Mouse (Mus musculus) liver, embryonic 16.5 days (tissue): ENCODE results near the gene Slc13a2. TPM values are rescaled to one million over a fixed set of nuclear protein-coding genes. Genes with fewer than 3 reads are reported as not detected.

Source experiments
- ATAC-seq: fragments of 200-750 bp; cut with Nextera tagmentation; 2 replicates; pipeline ENCODE4 v1.8.0; 2017; ENCODE audit warnings: low read depth, mild to moderate bottlenecking, moderate number of reproducible peaks, moderate library complexity
- H3K27ac ChIP-seq: fragments of 300-500 bp; sonication (generic); 2 replicates; pipeline ENCODE4 v1.5.1; 2014; ENCODE audit warnings: mild to moderate bottlenecking, low read length
- H3K27me3 ChIP-seq: fragments of 300-500 bp; sonication (generic); 2 replicates; pipeline ENCODE4 v1.6.1; 2014; ENCODE audit warnings: low read depth, low read length, mixed read lengths; ENCODE audit not compliant: control insufficient read depth, insufficient read depth
- H3K36me3 ChIP-seq: fragments of 300-500 bp; sonication (generic); 2 replicates; pipeline ENCODE4 v1.6.1; 2014; ENCODE audit warnings: mild to moderate bottlenecking; ENCODE audit not compliant: control insufficient read depth, insufficient read depth
- H3K4me1 ChIP-seq: fragments of 300-500 bp; sonication (generic); 2 replicates; pipeline ENCODE4 v1.6.1; 2014; ENCODE audit warnings: low read depth, low read length, mixed read lengths; ENCODE audit not compliant: control insufficient read depth
- H3K4me2 ChIP-seq: fragments of 300-500 bp; sonication (generic); 2 replicates; pipeline ENCODE4 v1.6.1; 2014; ENCODE audit warnings: low read depth, low read length, mixed read lengths
- H3K4me3 ChIP-seq: fragments of 300-500 bp; sonication (generic); 2 replicates; pipeline ENCODE4 v1.5.1; 2014; ENCODE audit warnings: low read depth, mild to moderate bottlenecking, low read length
- H3K9ac ChIP-seq: fragments of 300-500 bp; sonication (generic); 2 replicates; pipeline ENCODE4 v1.6.1; 2014; ENCODE audit warnings: low read depth, low read length
- H3K9me3 ChIP-seq: fragments of 300-500 bp; sonication (generic); replicated peaks from 2 replicates; pipeline ENCODE4 v1.6.1; 2016; ENCODE audit warnings: low read length; ENCODE audit not compliant: control insufficient read depth
- WGBS: fragments of 180-500 bp; shearing (Covaris S2); extraction: QIAGEN DNeasy Blood & Tissue Kit; methylation state at CpG from one replicate; pipeline ENCODE4 v1.1.7; 2014; ENCODE audit not compliant: insufficient replicate concordance; 5-methylcytosine and 5-hydroxymethylcytosine counted together
- polyA plus RNA-seq: library from polyadenylated mRNA; unstranded; fragments of >200 nt; fragmentation: Nextera tagmentation; extraction: Ambion mirVana; gene quantifications from 2 replicates; pipeline ENCODE4 v1.2.1, GENCODE M21; 2015

Slc13a2 gene
- polyA plus RNA-seq, 1 experiment from 2014 or later = 0.07 TPM

DNA sequence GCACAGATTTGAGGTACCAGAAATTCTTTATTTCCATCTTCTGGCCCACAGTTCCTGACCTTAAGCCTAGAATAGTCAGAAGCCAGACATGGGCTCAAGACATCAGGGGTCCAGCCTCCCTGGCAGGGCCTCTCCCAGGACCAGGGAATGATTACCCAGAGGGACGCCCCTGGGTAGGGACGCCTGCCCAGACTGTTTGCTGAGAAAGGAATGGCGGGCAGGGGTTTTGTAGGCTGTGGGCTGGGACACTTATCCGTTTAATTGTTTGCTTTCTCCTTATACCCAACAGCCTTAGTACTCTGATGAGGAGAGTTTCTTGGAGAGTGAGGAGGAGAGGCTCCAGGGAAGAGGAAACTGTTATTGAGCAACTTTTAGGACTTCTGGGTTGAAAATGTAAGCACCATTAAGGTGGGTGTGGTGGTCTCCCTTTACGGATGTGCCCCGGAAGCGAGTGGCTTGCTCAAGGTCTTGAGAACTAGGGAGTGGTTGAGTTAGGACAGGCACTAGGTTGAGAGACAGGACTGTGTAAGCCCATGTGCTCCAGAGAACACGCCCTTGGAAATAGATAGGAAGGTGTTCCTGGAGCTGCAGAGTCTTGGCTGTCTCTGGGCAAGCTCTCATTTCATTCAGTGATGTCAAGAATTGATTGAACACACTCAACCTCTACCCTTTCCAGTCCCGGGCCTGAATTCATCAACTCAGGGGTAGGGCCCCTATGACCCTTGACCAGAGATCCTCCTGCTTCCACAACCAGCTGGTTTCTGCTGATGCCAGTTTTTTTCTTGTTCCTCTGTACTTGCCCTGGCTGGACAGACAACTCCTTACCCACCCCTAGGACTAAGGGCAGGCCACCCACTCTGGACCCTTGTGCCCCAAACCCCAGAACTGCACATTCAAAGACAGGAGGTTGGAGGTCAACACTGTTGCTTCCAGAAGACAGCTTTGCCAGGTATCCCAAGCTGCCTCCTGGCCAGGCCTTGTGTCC, 13.5 kb downstream of the Slc13a2 start:
- WGBS = 56% methylated on average over 9 of the region's 9 CpGs
- no peaks in the 10 kb centered on the region for H3K27me3 ChIP-seq
- no peak overlapping the region for H3K27ac ChIP-seq
- no peaks in the 10 kb centered on the region for H3K9me3 ChIP-seq
- H3K4me3 ChIP-seq = no peak overlapping the region
- ATAC-seq = no peak
- no peak overlapping the region for H3K9ac ChIP-seq
- H3K4me2 ChIP-seq = no peak overlapping the region
- no peaks in the 10 kb centered on the region for H3K36me3 ChIP-seq
- H3K4me1 ChIP-seq = no peaks in the 10 kb centered on the region

DNA sequence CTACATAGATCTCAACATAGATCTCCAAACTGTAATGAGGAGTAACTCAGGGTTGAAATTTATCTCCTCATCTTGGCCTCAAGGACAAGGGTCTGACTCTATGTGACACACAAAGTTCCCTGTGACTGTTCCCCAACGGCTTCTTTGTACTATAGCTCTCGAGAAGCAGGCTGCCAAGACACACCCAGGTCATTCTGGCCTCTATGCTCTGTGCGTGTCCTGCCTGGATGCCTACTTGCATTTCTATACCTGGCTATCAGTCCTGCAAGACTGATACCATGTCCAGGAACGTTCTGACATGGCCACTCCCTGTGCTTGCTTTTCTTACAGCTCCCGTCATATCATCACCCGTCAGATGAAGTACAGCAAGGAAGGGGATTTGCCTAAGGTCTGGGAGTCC, 20.0 kb downstream of the Slc13a2 start:
- ATAC-seq = no peak
- 49% methylated on average over 6 of the region's 6 CpGs for WGBS
- H3K4me2 ChIP-seq = no peak overlapping the region
- H3K36me3 ChIP-seq = no peaks in the 10 kb centered on the region
- peaks cover 5% of the 10 kb centered on the region for H3K4me1 ChIP-seq
- no peaks in the 10 kb centered on the region for H3K9me3 ChIP-seq
- H3K4me3 ChIP-seq = no peak overlapping the region
- no peak overlapping the region for H3K27ac ChIP-seq
- no peak overlapping the region for H3K9ac ChIP-seq
- no peaks in the 10 kb centered on the region for H3K27me3 ChIP-seq

DNA sequence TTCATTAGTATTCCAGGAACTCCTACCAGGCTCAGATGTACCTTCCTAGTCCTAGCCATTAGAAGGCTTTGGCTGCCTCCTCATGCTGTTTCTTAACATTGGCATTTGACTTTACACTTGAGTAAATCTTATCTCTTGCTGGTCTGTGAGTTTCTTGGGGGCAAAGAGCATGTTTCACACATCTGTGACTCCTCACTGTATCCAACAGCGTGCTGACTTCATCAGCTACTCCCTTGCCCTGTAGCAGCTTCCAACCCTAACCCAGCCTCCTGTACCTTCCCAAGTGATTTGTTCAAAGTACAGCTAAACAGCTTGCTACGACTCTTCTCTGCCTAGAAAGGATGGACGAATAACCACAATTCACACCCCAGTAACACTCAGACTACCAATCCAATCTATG, 20.5 kb downstream of the Slc13a2 start:
- Histone ChIP-seq H3K9me3 (no peaks in the 10 kb centered on the region), H3K4me1 (peaks cover 5% of the 10 kb centered on the region), H3K9ac (no peak overlapping the region), H3K27ac (no peak overlapping the region), H3K36me3 (no peaks in the 10 kb centered on the region), H3K27me3 (no peaks in the 10 kb centered on the region), H3K4me3 (no peak overlapping the region), H3K4me2 (no peak overlapping the region)
- no peak for ATAC-seq
- WGBS = 48% methylated on average over 3 of the region's 3 CpGs

DNA sequence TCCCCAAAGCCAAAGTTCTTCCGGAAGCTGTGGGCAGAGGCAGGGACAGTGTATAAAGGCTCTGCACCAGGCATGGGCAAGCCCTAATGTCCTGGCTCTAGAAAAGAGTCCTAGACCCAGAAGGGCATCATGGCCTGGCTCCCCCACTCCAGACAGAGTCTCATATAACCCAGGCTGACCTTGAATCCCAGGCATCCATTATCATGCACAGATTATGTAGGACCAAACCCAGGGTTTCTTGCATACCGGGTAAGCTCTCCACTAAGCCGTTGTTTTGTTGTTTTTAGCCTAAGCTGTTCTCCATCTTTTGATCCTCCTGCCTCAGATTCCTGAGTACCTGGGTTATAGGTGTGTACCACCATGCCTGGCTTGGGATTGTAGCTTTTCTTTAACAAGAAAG, 21.1 kb downstream of the Slc13a2 start:
- Histone ChIP-seq H3K4me2 (no peak overlapping the region), H3K4me3 (no peak overlapping the region), H3K36me3 (no peaks in the 10 kb centered on the region), H3K27me3 (no peaks in the 10 kb centered on the region), H3K9me3 (no peaks in the 10 kb centered on the region), H3K4me1 (peaks cover 5% of the 10 kb centered on the region), H3K9ac (no peak overlapping the region), H3K27ac (no peak overlapping the region)
- no peak for ATAC-seq
- 31% methylated on average over 3 of the region's 3 CpGs for WGBS

DNA sequence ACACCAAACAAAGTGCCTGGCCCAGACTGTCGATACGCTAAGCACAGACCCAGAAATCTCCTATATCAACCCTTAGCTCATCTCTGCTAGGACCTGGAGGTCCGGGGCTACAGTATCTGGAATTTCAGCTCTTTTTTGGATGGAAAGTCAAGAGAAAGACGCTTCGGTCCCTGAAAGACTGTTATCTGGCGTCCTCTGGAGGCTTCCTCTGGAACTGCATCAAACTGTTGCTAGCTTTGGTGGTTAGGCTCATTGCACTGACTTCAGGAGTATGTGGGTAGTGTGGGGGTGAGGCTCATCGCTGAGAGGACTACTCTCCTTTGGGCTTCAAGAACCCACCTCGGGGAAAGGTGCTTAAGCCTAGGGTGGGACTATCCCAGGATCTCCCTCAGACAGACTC, 22.3 kb downstream of the Slc13a2 start:
- no peaks in the 10 kb centered on the region for H3K27me3 ChIP-seq
- no peaks in the 10 kb centered on the region for H3K36me3 ChIP-seq
- no peak overlapping the region for H3K27ac ChIP-seq
- no peak for ATAC-seq
- no peak overlapping the region for H3K4me3 ChIP-seq
- no peak overlapping the region for H3K4me2 ChIP-seq
- no peak overlapping the region for H3K9ac ChIP-seq
- H3K9me3 ChIP-seq = no peaks in the 10 kb centered on the region
- 13% methylated on average over 8 of the region's 8 CpGs for WGBS
- H3K4me1 ChIP-seq = peaks cover 5% of the 10 kb centered on the region

DNA sequence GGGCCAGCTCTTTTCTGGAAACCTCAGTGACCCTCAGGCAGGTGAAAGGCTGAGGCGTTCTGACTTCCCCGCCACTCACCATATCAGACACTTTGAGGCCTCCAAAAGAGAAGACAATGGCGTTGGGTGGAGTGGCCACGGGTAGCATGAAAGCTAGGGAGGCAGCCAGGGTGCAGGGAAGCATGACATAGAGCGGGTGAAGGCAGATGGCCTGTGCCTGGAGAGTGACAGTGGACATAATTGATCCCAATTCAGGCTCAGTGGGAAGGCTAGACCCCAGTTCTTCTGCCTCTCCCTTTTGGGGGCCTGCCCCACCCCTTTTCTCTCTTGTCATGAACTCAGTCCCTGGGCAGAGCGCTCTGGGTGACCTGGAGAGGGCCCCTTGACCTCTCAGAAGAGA, 23.8 kb downstream of the Slc13a2 start:
- Histone ChIP-seq H3K27me3 (no peaks in the 10 kb centered on the region), H3K4me2 (no peak overlapping the region), H3K9ac (no peak overlapping the region), H3K4me3 (no peak overlapping the region), H3K27ac (no peak overlapping the region), H3K4me1 (peaks cover 5% of the 10 kb centered on the region), H3K36me3 (no peaks in the 10 kb centered on the region), H3K9me3 (no peaks in the 10 kb centered on the region)
- ATAC-seq = no peak
- 68% methylated on average over 6 of the region's 6 CpGs for WGBS

DNA sequence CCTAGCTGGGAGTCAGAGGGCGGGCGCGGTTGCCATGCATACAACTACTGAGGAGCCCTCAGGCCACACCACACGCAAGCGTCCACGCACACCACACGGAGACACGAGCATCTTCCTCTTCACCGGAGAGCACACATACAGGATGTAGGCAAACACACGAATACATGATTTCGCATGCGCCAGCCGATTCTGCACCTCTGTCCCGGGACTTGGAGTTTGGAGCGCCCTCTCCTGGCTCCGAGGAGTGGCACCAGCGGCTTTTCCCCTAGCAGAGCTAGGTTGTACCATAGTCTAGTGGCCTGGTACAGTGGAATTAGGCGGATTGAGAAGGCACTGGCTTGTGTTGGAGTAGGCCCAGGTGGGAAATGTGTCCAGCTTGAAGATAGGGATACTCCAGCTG, 24.6 kb downstream of the Slc13a2 start:
- Histone ChIP-seq H3K4me2 (no peak overlapping the region), H3K9ac (no peak overlapping the region), H3K9me3 (no peaks in the 10 kb centered on the region), H3K27me3 (no peaks in the 10 kb centered on the region), H3K27ac (no peak overlapping the region), H3K4me1 (peaks cover 5% of the 10 kb centered on the region), H3K36me3 (no peaks in the 10 kb centered on the region), H3K4me3 (no peak overlapping the region)
- 15% methylated on average over 18 of the region's 18 CpGs for WGBS
- ATAC-seq = no peak

DNA sequence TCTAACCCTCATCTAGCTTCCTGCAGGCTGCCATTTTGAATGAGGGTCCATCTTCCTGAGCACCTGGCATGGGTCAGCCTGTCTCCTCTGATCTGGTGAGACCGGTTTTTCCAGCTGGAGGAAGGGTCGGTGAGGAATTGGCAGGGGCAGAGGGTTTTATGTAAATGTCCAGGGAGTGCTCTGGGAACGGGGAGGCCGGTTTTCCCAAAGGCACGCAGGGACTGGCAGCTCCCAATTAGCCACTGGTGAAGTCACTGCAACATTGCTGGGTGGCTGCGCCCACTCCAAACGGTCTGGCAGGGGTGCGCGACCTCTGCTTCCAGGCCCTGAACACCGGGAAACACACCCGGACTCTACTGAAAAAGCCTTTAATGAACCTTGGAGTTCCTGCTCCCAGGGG, 25.1 kb downstream of the Slc13a2 start:
- H3K9me3 ChIP-seq = no peaks in the 10 kb centered on the region
- peaks cover 5% of the 10 kb centered on the region for H3K4me1 ChIP-seq
- H3K4me2 ChIP-seq = no peak overlapping the region
- no peaks in the 10 kb centered on the region for H3K36me3 ChIP-seq
- no peaks in the 10 kb centered on the region for H3K27me3 ChIP-seq
- H3K9ac ChIP-seq = no peak overlapping the region
- WGBS = 55% methylated on average over 11 of the region's 11 CpGs
- ATAC-seq = no peak
- H3K27ac ChIP-seq = no peak overlapping the region
- H3K4me3 ChIP-seq = no peak overlapping the region

DNA sequence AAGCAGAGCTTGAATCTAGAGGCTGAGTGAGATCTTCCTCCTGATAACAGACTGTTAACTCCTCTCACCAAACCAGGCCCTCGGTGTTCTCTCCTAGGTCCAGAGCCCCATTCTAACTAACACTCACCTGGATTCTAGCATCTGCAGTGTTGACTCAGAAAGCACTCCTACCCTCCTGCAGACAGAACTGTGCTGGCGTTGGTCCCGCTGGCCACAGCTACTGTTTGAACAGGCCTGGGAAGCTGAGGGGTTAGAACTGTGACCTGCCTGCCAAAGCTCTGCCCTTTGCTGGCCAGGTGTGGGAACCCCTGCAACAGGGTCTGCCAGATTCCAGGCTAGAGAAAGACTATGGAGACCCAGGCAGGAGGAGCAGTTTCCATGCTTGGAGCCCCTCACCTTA, 29.3 kb downstream of the Slc13a2 start:
- Histone ChIP-seq H3K4me1 (no peaks in the 10 kb centered on the region), H3K4me2 (no peak overlapping the region), H3K9ac (no peak overlapping the region), H3K9me3 (no peaks in the 10 kb centered on the region), H3K4me3 (no peak overlapping the region), H3K27me3 (no peaks in the 10 kb centered on the region), H3K36me3 (no peaks in the 10 kb centered on the region), H3K27ac (no peak overlapping the region)
- ATAC-seq = 0 out of 2 replicates have a peak, but pooled peaks have one; percentile 32
- 57% methylated on average over 3 of the region's 3 CpGs for WGBS
